Mouse (Mus musculus) midbrain, embryonic 15.5 days (tissue): ENCODE results near the gene Cenps. TPM values are rescaled to one million over a fixed set of nuclear protein-coding genes. Genes with fewer than 3 reads are reported as not detected.
"Not testable (repeated sequence)": the region's sequence is repeated elsewhere in the genome, so short reads cannot be mapped to it uniquely, and the experiment has no call there.

Source experiments
- ATAC-seq: fragments of 200-750 bp; cut with Nextera tagmentation; replicated peaks from 2 replicates; pipeline ENCODE4 v1.8.0; 2017; ENCODE audit warnings: moderate TSS enrichment
- H3K27ac ChIP-seq: fragments of 300-500 bp; sonication (generic); 2 replicates; pipeline ENCODE4 v1.5.1; 2015; ENCODE audit warnings: mild to moderate bottlenecking, inconsistent platforms
- H3K27me3 ChIP-seq: fragments of 300-500 bp; sonication (generic); replicated peaks from 2 replicates; pipeline ENCODE4 v1.6.1; 2015; ENCODE audit warnings: inconsistent platforms
- H3K36me3 ChIP-seq: fragments of 300-500 bp; sonication (generic); replicated peaks from 2 replicates; pipeline ENCODE4 v1.6.1; 2015; ENCODE audit warnings: inconsistent platforms
- H3K4me1 ChIP-seq: fragments of 300-500 bp; sonication (generic); 2 replicates; pipeline ENCODE4 v1.6.1; 2015; ENCODE audit warnings: inconsistent platforms
- H3K4me2 ChIP-seq: fragments of 300-500 bp; sonication (generic); 2 replicates; pipeline ENCODE4 v1.6.1; 2015; ENCODE audit warnings: inconsistent platforms, mild to moderate bottlenecking, moderate library complexity
- H3K4me3 ChIP-seq: fragments of 300-500 bp; sonication (generic); 2 replicates; pipeline ENCODE4 v1.5.1; 2015; ENCODE audit warnings: mild to moderate bottlenecking, inconsistent platforms
- H3K9ac ChIP-seq: fragments of 300-500 bp; sonication (generic); 2 replicates; pipeline ENCODE4 v1.6.1; 2015; ENCODE audit warnings: mild to moderate bottlenecking, inconsistent platforms
- H3K9me3 ChIP-seq: fragments of 300-500 bp; sonication (generic); 2 replicates; pipeline ENCODE4 v1.6.1; 2016; ENCODE audit warnings: inconsistent platforms
- WGBS: fragments of 180-500 bp; shearing (Covaris S2); methylation state at CpG from one replicate; pipeline ENCODE4 v1.1.7; 2015; ENCODE audit warnings: mixed read lengths; 5-methylcytosine and 5-hydroxymethylcytosine counted together
- polyA plus RNA-seq: library from polyadenylated mRNA; unstranded; fragments of >200 nt; fragmentation: Nextera tagmentation; extraction: Ambion mirVana; gene quantifications from 2 replicates; pipeline ENCODE4 v1.2.1, GENCODE M21; 2015

Cenps gene
- polyA plus RNA-seq, 1 experiment from 2014 or later = 15.7 TPM

GRCm38 (mm10) chr4:149169926-149170325 lies 32.5 kb upstream of the Cenps start:
- not testable (repeated sequence) for H3K27me3 ChIP-seq, ATAC-seq, H3K27ac ChIP-seq, H3K4me2 ChIP-seq, H3K9ac ChIP-seq, H3K36me3 ChIP-seq, H3K4me3 ChIP-seq, H3K9me3 ChIP-seq
- WGBS = 69% methylated on average over 7 of the region's 8 CpGs
- H3K4me1 ChIP-seq = peaks cover 17% of the 10 kb centered on the region

DNA sequence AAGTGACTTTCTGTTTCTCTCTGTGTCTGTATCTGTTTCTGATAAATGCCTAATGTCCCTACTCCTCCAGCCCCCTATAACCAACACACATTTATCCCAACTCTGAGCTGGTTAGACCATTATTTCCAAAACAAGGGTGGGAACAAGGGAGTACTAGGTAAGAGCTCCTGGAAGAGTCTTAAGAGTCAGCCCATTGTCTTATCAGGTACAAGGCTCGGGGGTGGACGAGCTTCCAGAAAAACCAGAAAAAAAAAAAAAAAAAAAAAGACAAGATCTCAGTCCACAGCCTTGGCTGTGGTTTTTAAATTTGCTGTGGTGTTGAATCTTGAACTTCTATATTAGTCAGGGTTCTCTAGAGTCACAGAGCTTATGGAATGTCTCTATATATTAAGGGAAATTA lies 30.6 kb upstream of the Cenps start:
- ATAC-seq = no peak
- Histone ChIP-seq H3K36me3 (peaks cover 3% of the 10 kb centered on the region; the same call in 1 of the 2 replicates), H3K4me3 (no peak overlapping the region), H3K27me3 (no peaks in the 10 kb centered on the region), H3K9me3 (no peaks in the 10 kb centered on the region), H3K4me2 (no peak overlapping the region), H3K4me1 (peaks cover 17% of the 10 kb centered on the region), H3K9ac (no peak overlapping the region), H3K27ac (no peak overlapping the region)
- WGBS = 80% methylated on average over 2 of the region's 2 CpGs

DNA sequence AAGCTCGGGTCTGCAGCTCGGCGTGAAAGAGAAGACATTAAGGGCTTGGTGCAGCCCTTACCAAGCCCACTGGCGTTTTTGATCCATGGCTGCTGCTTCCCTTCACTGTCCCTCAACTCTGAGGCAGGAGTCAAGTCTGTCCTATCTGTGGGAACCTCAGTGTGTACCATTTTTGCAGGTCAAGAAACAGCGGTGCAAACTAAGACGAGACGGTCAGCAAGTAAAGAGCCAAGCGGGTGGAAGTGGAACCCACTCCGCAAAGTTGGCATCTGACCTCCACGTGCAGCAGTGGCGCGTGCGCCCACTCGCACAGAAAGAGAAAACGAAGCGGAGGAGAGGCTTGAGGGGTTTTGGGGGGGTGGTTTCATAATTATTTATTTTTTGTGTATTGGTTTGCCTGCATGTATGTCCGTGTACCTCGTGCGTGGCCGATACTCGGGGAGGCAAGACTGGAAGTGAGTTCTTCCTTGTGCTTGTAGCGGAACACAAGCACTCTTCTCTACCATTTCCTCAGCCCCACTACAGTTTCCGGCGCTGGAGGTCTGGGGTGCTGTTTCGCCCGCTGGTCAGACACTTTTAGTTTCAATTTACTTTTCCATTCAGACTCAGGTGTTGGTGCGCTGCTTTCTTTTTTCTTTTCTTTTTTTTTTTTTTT lies 29.7 kb upstream of the Cenps start:
- peak overlapping the region; percentile 68 for H3K27ac ChIP-seq
- peak overlapping the region; percentile 44 for H3K9ac ChIP-seq
- no peaks in the 10 kb centered on the region for H3K9me3 ChIP-seq
- peaks cover 3% of the 10 kb centered on the region; the same call in 1 of the 2 replicates for H3K36me3 ChIP-seq
- peak overlapping the region; percentile 99 for H3K4me3 ChIP-seq
- H3K4me2 ChIP-seq = peak overlapping the region; percentile 98
- peak; percentile 68 for ATAC-seq
- WGBS = under 1% methylated on average over 27 of the region's 27 CpGs
- peaks cover 17% of the 10 kb centered on the region for H3K4me1 ChIP-seq
- no peaks in the 10 kb centered on the region for H3K27me3 ChIP-seq

DNA sequence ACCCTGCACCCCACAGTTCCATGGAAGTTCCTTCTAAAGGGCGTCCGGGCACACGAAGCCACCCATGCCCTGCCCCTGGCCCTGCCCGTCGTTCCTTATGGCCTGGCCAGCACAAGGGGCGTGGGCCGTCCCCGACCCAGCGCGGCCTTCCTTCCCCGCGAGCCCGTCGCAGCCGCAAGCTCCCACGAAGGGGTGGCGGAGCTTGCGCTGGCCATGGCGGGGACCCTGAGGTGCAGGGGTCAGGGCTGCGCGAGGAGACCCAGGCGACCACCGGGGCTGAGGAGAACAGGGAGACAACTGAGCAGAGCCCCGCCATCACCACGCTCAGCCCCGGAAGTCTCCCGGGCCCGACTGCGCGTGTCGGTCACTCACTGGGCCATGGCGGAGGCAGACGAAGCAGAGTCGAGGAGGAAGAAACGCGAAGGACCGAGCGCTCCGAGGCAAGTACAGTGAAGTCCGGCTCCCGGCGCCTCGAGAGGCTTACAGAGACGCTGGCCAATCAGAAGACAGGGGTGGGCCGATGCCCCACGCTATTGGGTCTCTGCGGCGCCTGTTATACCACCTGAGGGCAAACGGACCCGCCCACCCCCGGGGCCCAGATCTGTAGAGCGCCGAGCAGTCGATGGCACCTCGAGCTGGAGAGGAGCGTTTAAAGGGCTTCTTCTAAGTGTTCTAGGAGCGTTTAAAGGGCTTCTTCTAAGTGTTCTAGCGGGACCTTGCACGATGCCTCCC lies 29.0 kb upstream of the Cenps start, which contains the start of gene Pgd:
Pgd (minus strand) TSS at position 557 of the 732 bp plus-strand sequence.
- no peaks in the 10 kb centered on the region for H3K9me3 ChIP-seq
- H3K36me3 ChIP-seq = peaks cover 5% of the 10 kb centered on the region
- H3K27ac ChIP-seq = peak within 1 kb of the TSS; percentile 68
- peak within 1 kb of the TSS; percentile 99 for H3K4me3 ChIP-seq
- peak within 1 kb of the TSS; percentile 98 for H3K4me2 ChIP-seq
- H3K9ac ChIP-seq = peak within 1 kb of the TSS; percentile 90
- H3K4me1 ChIP-seq = peaks cover 17% of the 10 kb centered on the region
- ATAC-seq = peak; percentile 99
- WGBS = under 1% methylated on average over 59 of the region's 59 CpGs
- no peaks in the 10 kb centered on the region for H3K27me3 ChIP-seq

DNA sequence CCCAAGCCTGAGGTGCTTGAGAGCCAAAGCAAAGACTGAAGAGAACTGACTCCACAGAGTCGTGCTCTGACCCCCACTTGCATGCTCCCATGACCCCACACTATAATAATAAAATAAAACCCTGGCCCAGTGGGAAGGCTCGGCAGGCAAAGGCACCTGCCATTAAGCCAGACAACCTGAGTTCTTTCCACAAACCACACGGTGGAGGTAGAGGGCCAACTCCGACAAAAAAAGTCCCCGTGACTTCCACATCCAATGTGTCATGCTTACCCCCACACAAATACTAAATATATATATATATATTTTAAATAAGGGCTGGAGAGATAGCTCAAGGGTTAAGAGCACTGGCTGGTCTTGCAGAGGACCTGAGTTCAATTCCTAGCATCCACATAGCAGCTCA lies 26.7 kb upstream of the Cenps start:
- H3K27ac ChIP-seq = no peak overlapping the region
- ATAC-seq = no peak
- no peak overlapping the region for H3K4me3 ChIP-seq
- no peaks in the 10 kb centered on the region for H3K9me3 ChIP-seq
- peaks cover 17% of the 10 kb centered on the region for H3K4me1 ChIP-seq
- H3K9ac ChIP-seq = no peak overlapping the region
- no peak overlapping the region for H3K4me2 ChIP-seq
- no peaks in the 10 kb centered on the region for H3K27me3 ChIP-seq
- H3K36me3 ChIP-seq = peaks cover 19% of the 10 kb centered on the region
- WGBS = 62% methylated on average over 5 of the region's 5 CpGs

- H3K36me3 ChIP-seq = peaks cover 24% of the 10 kb centered on the region
- no peaks in the 10 kb centered on the region for H3K27me3 ChIP-seq
- H3K9ac ChIP-seq = no peak overlapping the region
- H3K4me1 ChIP-seq = peaks cover 17% of the 10 kb centered on the region
- no peak overlapping the region for H3K27ac ChIP-seq
- ATAC-seq = no peak
- no peak overlapping the region for H3K4me2 ChIP-seq
- no peaks in the 10 kb centered on the region for H3K9me3 ChIP-seq
- H3K4me3 ChIP-seq = no peak overlapping the region
- WGBS = 57% methylated on average over 1 of the region's 1 CpGs
These were observed 25.8 kb upstream of the Cenps start for GRCm38 (mm10) chr4:149163196-149163595.

- Histone ChIP-seq H3K9me3 (no peaks in the 10 kb centered on the region), H3K4me1 (peaks cover 12% of the 10 kb centered on the region), H3K36me3 (peaks cover 39% of the 10 kb centered on the region), H3K27me3 (no peaks in the 10 kb centered on the region), H3K4me3 (no peak overlapping the region), H3K27ac (no peak overlapping the region), H3K4me2 (no peak overlapping the region), H3K9ac (no peak overlapping the region)
- ATAC-seq = no peak
- 94% methylated on average over 6 of the region's 6 CpGs for WGBS
These were observed 23.7 kb upstream of the Cenps start for GRCm38 (mm10) chr4:149161166-149161565.

DNA sequence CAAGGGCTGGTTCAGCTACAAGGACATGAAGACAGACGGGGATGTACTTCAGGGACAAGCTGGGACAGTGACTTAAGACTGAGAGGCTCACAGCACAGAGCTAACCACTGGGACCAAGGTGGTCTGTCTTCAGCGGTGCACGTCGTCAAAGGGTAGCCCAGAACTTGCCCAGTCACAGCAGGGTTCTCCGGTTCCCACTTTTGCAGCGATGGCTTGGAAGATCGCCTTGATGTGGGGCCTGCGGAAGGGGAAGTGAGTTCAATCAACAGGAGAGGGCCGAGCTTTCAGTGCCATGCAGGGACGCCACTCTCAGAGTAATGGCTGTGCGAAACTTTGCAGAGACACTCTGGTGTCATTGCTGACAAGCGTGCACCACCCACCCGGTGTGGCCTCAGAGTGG lies 22.5 kb upstream of the Cenps start:
- Histone ChIP-seq H3K9ac (no peak overlapping the region), H3K27ac (no peak overlapping the region), H3K4me1 (peaks cover under 1% of the 10 kb centered on the region; the same call in 1 of the 2 replicates), H3K27me3 (no peaks in the 10 kb centered on the region), H3K36me3 (peaks cover 52% of the 10 kb centered on the region), H3K4me3 (no peak overlapping the region), H3K4me2 (no peak overlapping the region), H3K9me3 (no peaks in the 10 kb centered on the region)
- WGBS = 88% methylated on average over 13 of the region's 13 CpGs
- no peak for ATAC-seq

- WGBS = 93% methylated on average over 2 of the region's 2 CpGs
- ATAC-seq = no peak
These were observed 21.8 kb upstream of the Cenps start for GRCm38 (mm10) chr4:149159203-149159602.

DNA sequence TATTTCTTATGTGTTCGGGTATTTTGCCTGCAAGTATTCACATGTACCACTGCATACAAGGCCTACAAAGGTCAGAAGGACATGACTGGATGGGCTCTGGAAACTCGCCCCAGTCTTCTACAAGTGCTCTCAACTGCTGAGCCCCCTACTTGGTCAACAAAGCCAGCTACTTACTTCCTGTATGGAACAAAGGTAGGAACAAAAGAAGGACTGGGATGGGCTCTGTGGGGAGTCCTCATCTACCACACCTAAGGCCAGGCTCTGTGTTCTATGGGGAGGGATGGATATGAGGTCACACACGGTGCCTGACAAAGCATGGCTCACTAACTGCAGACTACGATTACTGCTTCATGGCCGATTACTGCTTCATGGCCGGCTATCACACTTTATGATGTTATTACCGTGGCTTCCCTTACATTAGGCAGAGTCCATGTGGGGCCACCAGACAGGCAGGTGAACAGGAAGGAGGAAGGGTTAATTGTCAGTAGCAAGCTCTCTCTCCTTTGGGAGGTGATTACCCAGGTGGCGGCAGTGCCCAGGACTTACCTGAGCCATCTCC lies 20.1 kb upstream of the Cenps start:
- Histone ChIP-seq H3K27ac (no peak overlapping the region), H3K4me2 (no peak overlapping the region), H3K4me3 (no peak overlapping the region), H3K9ac (no peak overlapping the region), H3K27me3 (no peaks in the 10 kb centered on the region), H3K9me3 (no peaks in the 10 kb centered on the region), H3K4me1 (no peaks in the 10 kb centered on the region), H3K36me3 (peaks cover 63% of the 10 kb centered on the region)
- 92% methylated on average over 8 of the region's 8 CpGs for WGBS
- no peak for ATAC-seq

More at GRCm38 (mm10) chr4:149159203-149159602, 21.8 kb upstream of the Cenps start:
- Histone ChIP-seq H3K27ac (no peak overlapping the region), H3K9me3 (no peaks in the 10 kb centered on the region), H3K4me3 (no peak overlapping the region), H3K4me2 (no peak overlapping the region), H3K27me3 (no peaks in the 10 kb centered on the region), H3K9ac (no peak overlapping the region), H3K36me3 (peaks cover 56% of the 10 kb centered on the region), H3K4me1 (no peaks in the 10 kb centered on the region)

- Histone ChIP-seq H3K9ac (no peak overlapping the region), H3K27me3 (no peaks in the 10 kb centered on the region), H3K9me3 (no peaks in the 10 kb centered on the region), H3K4me3 (no peak overlapping the region), H3K27ac (no peak overlapping the region), H3K4me2 (no peak overlapping the region), H3K4me1 (no peaks in the 10 kb centered on the region), H3K36me3 (peaks cover 70% of the 10 kb centered on the region)
- no peak for ATAC-seq
- WGBS = 96% methylated on average over 6 of the region's 6 CpGs
These were observed 18.3 kb upstream of the Cenps start for GRCm38 (mm10) chr4:149155711-149156110.

GRCm38 (mm10) chr4:149154859-149155258 lies 17.4 kb upstream of the Cenps start:
- 97% methylated on average over 7 of the region's 7 CpGs for WGBS
- no peak for ATAC-seq

More at GRCm38 (mm10) chr4:149154859-149155258, 17.4 kb upstream of the Cenps start:
- H3K27ac ChIP-seq = no peak overlapping the region
- H3K4me1 ChIP-seq = no peaks in the 10 kb centered on the region
- no peak overlapping the region for H3K4me3 ChIP-seq
- peaks cover 73% of the 10 kb centered on the region for H3K36me3 ChIP-seq
- no peaks in the 10 kb centered on the region for H3K27me3 ChIP-seq
- H3K9me3 ChIP-seq = no peaks in the 10 kb centered on the region
- no peak overlapping the region for H3K9ac ChIP-seq
- no peak overlapping the region for H3K4me2 ChIP-seq
